Mouse (Mus musculus) forebrain, embryonic 15.5 days (tissue): ENCODE measurements at regions not wholly inside any gene's neighbourhood (a gene's known extent, or its start where the extent isn't known, plus 50 kb on each side); places are given as distances from the start of the nearest gene placed in this dataset.

Experiments
- ATAC-seq: fragments of 200-750 bp; cut with Nextera tagmentation; replicated peaks from 2 replicates; pipeline ENCODE4 v1.8.0; 2017; ENCODE audit warnings: mild to moderate bottlenecking, moderate TSS enrichment, moderate library complexity
- H3K27ac ChIP-seq: fragments of 300-500 bp; sonication (generic); replicated peaks from 2 replicates; pipeline ENCODE4 v1.5.1; 2015; ENCODE audit warnings: mild to moderate bottlenecking, inconsistent platforms
- H3K27me3 ChIP-seq: fragments of 300-500 bp; sonication (generic); 2 replicates; pipeline ENCODE4 v1.6.1; 2015; ENCODE audit warnings: inconsistent platforms
- H3K36me3 ChIP-seq: fragments of 300-500 bp; sonication (generic); 2 replicates; pipeline ENCODE4 v1.6.1; 2015; ENCODE audit warnings: mild to moderate bottlenecking, inconsistent platforms
- H3K4me1 ChIP-seq: fragments of 300-500 bp; sonication (generic); 2 replicates; pipeline ENCODE4 v1.6.1; 2015; ENCODE audit warnings: inconsistent platforms
- H3K4me2 ChIP-seq: fragments of 300-500 bp; sonication (generic); replicated peaks from 2 replicates; pipeline ENCODE4 v1.6.1; 2015; ENCODE audit warnings: mild to moderate bottlenecking, inconsistent platforms
- H3K4me3 ChIP-seq: fragments of 300-500 bp; sonication (generic); 2 replicates; pipeline ENCODE4 v1.5.1; 2015; ENCODE audit warnings: mild to moderate bottlenecking, inconsistent platforms
- H3K9ac ChIP-seq: fragments of 300-500 bp; sonication (generic); replicated peaks from 2 replicates; pipeline ENCODE4 v1.6.1; 2015; ENCODE audit warnings: mild to moderate bottlenecking, inconsistent platforms
- H3K9me3 ChIP-seq: fragments of 300-500 bp; sonication (generic); 2 replicates; pipeline ENCODE4 v1.6.1; 2016; ENCODE audit warnings: inconsistent platforms
- WGBS: fragments of 180-500 bp; shearing (Covaris S2); methylation state at CpG from one replicate; pipeline ENCODE4 v1.1.7; 2015; ENCODE audit warnings: mixed read lengths; 5-methylcytosine and 5-hydroxymethylcytosine counted together

DNA sequence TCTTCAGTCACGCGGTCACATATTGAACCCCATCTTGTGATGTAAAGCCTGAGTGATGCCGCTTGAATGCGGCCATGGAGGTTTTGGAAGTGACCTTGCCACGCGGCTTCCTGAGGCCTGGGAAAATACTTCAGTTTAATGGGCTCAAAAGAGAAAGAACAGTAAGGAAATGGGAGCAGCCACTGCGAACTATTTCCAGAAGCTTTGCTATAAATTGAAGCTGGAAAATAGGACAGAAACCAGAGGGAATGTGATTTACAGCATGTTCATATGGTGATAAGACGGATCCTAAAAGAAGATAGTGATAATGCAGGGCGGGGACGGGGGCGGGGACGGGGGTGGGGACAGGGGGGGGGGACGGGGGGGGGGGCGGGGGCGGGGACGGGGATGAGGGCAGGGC lies 52.7 kb upstream of the Trpc4 start:
- ATAC-seq = no peak
- 84% methylated on average over 10 of the region's 16 CpGs for WGBS
- Histone ChIP-seq H3K4me3 (no peak overlapping the region), H3K9ac (no peak overlapping the region), H3K4me1 (no peaks in the 10 kb centered on the region), H3K36me3 (no peaks in the 10 kb centered on the region), H3K4me2 (no peak overlapping the region), H3K9me3 (no peaks in the 10 kb centered on the region), H3K27ac (no peak overlapping the region), H3K27me3 (no peaks in the 10 kb centered on the region)

DNA sequence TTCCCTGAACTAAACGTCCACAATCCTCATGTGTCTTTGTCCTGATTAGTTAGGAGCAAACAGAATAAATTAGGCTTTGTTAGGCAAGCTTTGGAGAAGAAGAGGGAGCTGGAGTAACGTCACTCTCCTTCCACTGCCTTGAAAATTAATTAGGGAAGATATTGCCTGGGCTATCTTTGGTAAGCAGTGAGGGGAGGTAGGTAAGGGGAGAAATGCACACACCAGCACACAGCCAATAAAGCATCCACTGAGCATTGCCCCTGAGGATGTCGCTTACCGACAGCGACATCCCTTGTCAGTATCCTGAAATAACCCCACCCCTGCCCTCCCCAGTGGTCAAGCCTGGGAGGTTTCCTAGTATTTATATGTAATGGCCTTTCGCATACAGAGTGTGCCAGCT lies 72.2 kb upstream of the Trpc4 start:
- no peak overlapping the region for H3K4me2 ChIP-seq
- no peak for ATAC-seq
- H3K4me1 ChIP-seq = peaks cover 8% of the 10 kb centered on the region
- no peak overlapping the region for H3K9ac ChIP-seq
- no peak overlapping the region for H3K4me3 ChIP-seq
- no peaks in the 10 kb centered on the region for H3K36me3 ChIP-seq
- no peaks in the 10 kb centered on the region for H3K27me3 ChIP-seq
- H3K27ac ChIP-seq = no peak overlapping the region
- H3K9me3 ChIP-seq = no peaks in the 10 kb centered on the region
- 41% methylated on average over 6 of the region's 6 CpGs for WGBS

DNA sequence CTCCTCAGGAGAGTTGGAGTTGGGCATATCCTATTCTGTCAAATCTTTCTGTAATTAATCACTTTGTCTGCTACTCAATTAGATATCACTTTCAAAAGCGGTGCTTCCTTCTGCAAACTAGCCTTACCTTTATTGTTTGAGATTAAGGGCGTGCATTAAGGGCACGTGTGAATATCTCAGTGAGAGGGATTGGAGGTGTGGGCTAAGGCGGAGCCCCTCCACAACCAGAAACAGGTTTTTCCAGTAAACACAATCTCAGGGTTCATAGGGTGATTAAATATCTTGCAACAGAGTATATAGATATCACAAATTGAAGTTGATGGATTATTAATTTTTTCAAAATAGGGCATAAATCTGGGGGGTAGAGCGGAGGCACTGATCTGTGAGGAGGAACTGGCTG lies 79.4 kb upstream of the Trpc4 start:
- Histone ChIP-seq H3K36me3 (no peaks in the 10 kb centered on the region), H3K27ac (no peak overlapping the region), H3K27me3 (no peaks in the 10 kb centered on the region), H3K4me1 (no peaks in the 10 kb centered on the region), H3K9ac (no peak overlapping the region), H3K4me2 (no peak overlapping the region), H3K4me3 (no peak overlapping the region), H3K9me3 (no peaks in the 10 kb centered on the region)
- ATAC-seq = no peak
- 78% methylated on average over 5 of the region's 5 CpGs for WGBS

DNA sequence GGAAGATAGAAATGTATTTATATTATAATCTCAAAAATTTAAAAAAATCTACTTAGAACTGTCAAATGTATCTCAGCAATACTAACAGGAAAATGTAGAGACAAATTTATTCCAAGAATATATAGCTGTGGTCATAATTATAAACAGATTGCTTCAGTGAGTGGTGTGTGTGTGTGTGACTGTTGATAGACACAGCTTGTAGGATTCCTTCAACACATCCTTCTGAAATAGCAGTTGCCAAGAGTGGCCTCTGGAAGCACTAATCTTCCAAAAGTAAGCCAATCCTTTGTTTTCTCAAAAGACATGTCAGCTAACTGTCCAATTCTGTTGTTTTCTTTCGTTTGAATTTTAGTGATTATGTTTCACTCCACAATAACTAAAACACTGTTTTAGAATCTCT lies 95.2 kb upstream of the Trpc4 start:
- Histone ChIP-seq H3K9me3 (no peaks in the 10 kb centered on the region), H3K36me3 (no peaks in the 10 kb centered on the region), H3K9ac (no peak overlapping the region), H3K27ac (no peak overlapping the region), H3K27me3 (no peaks in the 10 kb centered on the region), H3K4me1 (no peaks in the 10 kb centered on the region), H3K4me3 (no peak overlapping the region), H3K4me2 (no peak overlapping the region)
- no peak for ATAC-seq
- WGBS = 67% methylated on average over 1 of the region's 1 CpGs

DNA sequence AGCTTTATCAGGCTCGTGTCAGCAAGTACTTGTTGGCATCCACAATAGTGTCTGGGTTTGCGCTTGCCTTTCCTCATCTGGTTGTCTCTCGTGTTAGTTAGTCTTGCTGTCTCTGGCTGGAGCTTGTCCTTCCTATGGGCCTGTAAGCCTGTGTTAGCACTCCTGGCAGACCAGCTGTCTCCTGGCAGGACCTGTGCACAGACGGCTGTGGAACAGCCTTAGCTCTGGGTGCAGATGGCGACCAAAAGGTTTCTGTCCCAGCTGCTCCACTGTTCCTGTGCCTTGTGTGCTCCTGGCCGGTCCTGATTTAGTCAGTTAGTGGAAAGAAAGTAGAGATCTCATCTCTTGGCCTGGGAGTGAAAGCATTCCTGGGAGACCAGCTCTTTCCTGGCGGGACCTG lies 101.5 kb upstream of the Trpc4 start:
- no peak overlapping the region for H3K4me3 ChIP-seq
- no peak overlapping the region for H3K9ac ChIP-seq
- WGBS = 85% methylated on average over 7 of the region's 7 CpGs
- H3K9me3 ChIP-seq = no peaks in the 10 kb centered on the region
- no peak overlapping the region for H3K4me2 ChIP-seq
- ATAC-seq = no peak
- no peaks in the 10 kb centered on the region for H3K36me3 ChIP-seq
- no peak overlapping the region for H3K27ac ChIP-seq
- no peaks in the 10 kb centered on the region for H3K27me3 ChIP-seq
- peaks cover 7% of the 10 kb centered on the region for H3K4me1 ChIP-seq

DNA sequence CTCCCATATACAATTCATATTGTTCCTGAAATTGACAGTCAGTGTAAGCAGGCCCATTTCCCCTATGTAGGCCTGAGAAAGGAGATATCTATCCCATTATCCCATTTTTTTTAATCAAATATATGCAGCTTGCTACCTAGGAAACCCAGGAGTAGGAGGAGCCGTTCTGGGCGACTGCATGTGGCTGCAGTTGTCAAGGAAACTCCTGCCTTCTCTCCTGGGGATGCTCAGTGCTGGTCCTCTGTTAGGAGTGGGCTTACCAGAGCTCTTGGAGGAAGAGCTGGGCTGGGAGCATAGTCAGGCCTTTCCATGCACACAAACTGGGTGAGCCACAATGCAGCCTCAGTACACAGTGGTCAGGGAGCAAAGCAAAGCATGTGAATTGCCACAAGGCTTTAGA lies 106.5 kb upstream of the Trpc4 start:
- Histone ChIP-seq H3K4me1 (peaks cover 14% of the 10 kb centered on the region), H3K9ac (no peak overlapping the region), H3K4me3 (no peak overlapping the region), H3K36me3 (no peaks in the 10 kb centered on the region), H3K4me2 (no peak overlapping the region), H3K9me3 (no peaks in the 10 kb centered on the region), H3K27me3 (no peaks in the 10 kb centered on the region), H3K27ac (0 out of 2 replicates have a peak overlapping the region, but pooled peaks have one; percentile 23)
- 17% methylated on average over 2 of the region's 2 CpGs for WGBS
- ATAC-seq = peak; percentile 72

DNA sequence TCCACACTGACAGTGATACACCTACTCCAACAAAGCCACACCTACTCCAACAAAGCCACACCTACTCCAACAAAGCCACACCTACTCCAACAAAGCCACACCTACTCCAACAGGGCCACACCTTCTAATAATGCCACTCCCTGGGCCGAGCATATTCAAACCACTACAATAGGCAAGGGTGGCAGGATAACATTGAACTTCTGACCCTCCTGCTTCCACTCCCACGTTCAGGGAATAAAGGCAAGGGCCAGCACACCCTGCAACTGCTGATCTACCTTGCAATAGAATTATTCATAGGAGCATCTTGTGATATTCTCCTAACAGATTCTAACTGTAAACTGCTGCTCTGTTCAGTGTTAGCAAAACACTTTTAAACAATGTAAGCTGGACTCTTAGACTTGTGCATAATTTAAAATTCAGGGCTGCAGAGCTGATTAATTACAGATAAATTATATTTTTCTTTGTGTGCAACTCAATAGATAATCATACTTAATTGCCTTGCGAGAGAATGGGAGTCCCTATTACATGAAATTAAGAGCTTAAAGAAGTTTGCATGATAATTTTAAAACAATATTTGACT lies 107.7 kb upstream of the Trpc4 start:
- Histone ChIP-seq H3K27ac (0 out of 2 replicates have a peak overlapping the region, but pooled peaks have one; percentile 29), H3K27me3 (no peaks in the 10 kb centered on the region), H3K36me3 (no peaks in the 10 kb centered on the region), H3K9me3 (no peaks in the 10 kb centered on the region), H3K9ac (no peak overlapping the region), H3K4me3 (no peak overlapping the region), H3K4me2 (no peak overlapping the region), H3K4me1 (peaks cover 14% of the 10 kb centered on the region)
- ATAC-seq = no peak; the same call in 1 of the 2 replicates
- WGBS = 56% methylated on average over 3 of the region's 3 CpGs

DNA sequence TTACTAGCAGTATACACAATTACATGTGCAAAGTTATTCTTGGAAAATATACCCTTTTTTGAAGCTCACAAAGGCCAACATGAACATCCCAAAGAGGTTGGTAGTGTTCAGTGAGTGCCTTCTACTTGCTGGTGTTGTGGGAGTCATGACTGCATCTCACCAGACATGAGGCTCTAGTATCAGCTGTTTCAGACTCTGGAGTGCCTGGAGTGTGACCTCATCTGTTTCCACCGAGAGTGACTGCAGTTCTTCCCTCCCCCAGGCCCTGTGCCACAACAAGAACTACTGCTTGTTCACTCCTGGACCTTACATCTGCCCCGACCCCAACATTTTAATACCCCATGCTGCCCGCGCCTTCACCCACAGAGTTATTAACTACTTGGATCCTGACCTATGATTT lies 128.5 kb upstream of the Trpc4 start:
- 79% methylated on average over 4 of the region's 4 CpGs for WGBS
- Histone ChIP-seq H3K27me3 (no peaks in the 10 kb centered on the region), H3K4me1 (no peaks in the 10 kb centered on the region), H3K9me3 (no peaks in the 10 kb centered on the region), H3K4me3 (no peak overlapping the region), H3K27ac (no peak overlapping the region), H3K36me3 (no peaks in the 10 kb centered on the region), H3K4me2 (no peak overlapping the region), H3K9ac (no peak overlapping the region)
- ATAC-seq = no peak

DNA sequence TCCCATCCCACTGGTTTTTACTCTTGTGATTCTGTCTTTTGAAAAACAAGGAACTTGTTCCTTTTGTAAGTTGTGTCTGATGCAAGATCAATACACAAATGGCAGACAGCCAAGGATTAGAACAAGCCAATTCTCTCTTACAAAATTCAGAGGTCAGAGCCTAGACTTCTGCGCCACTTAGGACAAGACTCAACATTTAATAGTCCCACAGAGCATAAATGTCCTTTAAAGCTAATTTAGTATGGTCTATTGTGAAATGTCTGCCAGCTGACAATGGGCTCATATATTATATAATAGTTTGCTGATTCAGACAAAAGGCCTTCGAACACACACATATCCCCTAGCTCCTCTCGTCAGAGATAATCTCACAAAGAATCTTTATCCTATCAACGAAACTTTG lies 135.6 kb upstream of the Trpc4 start:
- Histone ChIP-seq H3K36me3 (no peaks in the 10 kb centered on the region), H3K9me3 (no peaks in the 10 kb centered on the region), H3K4me1 (peaks cover 17% of the 10 kb centered on the region), H3K4me3 (no peak overlapping the region), H3K27ac (no peak overlapping the region), H3K9ac (no peak overlapping the region), H3K27me3 (no peaks in the 10 kb centered on the region), H3K4me2 (no peak overlapping the region)
- WGBS = 24% methylated on average over 4 of the region's 4 CpGs
- ATAC-seq = no peak

DNA sequence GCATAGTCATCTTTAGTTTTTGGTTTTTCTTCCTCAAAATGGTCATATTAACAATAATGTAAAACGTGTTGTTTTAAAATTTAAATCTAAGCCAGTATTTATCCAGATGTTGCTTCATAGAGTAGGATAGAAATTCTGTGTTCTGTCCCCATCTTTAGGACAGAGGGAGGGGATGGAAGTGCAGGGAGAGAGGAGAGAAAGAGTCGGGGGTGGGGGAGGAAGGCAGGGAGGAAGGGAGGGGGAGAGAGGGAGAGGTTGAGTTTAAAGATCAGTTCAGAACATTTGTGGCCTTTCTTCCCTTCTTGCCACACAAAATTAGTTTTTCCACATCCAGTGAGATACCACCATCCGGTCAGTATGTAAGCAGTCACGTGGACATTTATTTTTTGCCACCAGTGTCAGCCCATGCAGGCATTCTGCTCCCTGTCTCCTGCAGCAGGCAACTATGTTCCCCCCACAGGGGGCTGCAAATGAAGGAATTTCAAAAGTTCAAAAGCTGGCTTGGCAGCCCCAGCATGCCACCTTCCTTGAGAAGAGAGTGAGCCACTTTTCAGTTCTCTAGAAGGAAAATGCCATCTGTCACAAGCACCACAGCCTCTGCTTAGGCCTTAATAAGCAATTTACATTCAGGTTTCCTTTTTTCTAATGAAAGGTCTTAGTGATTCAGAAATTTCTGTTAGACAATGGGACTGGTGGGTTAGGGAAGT lies 137.7 kb upstream of the Trpc4 start:
- peak; percentile 94 for ATAC-seq
- peak overlapping the region; percentile 46; the same call in 1 of the 2 replicates for H3K27ac ChIP-seq
- no peaks in the 10 kb centered on the region for H3K36me3 ChIP-seq
- no peaks in the 10 kb centered on the region for H3K9me3 ChIP-seq
- H3K4me3 ChIP-seq = no peak overlapping the region
- H3K4me2 ChIP-seq = no peak overlapping the region
- H3K27me3 ChIP-seq = no peaks in the 10 kb centered on the region
- peaks cover 17% of the 10 kb centered on the region for H3K4me1 ChIP-seq
- H3K9ac ChIP-seq = no peak overlapping the region
- WGBS = 7% methylated on average over 4 of the region's 4 CpGs

DNA sequence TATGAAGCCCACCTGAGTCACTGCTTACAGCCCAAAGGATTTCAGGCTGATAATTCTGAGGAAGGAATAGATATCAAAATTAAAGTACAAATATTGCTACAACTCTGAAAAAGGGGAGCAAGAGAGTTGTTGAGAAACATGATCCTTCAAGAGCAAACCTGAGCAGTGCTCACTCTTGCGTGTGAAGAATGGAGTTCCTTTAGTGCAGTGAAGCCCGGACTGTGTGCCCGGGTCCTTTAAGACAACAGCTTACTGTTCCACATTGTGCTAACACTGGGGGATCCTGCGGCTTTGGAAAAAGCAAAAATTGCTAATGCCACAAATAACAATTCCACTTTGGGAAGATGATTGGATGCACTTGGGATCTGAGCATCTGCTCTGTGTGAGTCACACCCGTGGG lies 139.0 kb upstream of the Trpc4 start:
- H3K4me2 ChIP-seq = no peak overlapping the region
- ATAC-seq = no peak
- no peaks in the 10 kb centered on the region for H3K27me3 ChIP-seq
- WGBS = 32% methylated on average over 5 of the region's 5 CpGs
- peaks cover 17% of the 10 kb centered on the region for H3K4me1 ChIP-seq
- no peaks in the 10 kb centered on the region for H3K36me3 ChIP-seq
- H3K9me3 ChIP-seq = no peaks in the 10 kb centered on the region
- no peak overlapping the region for H3K4me3 ChIP-seq
- H3K9ac ChIP-seq = no peak overlapping the region
- no peak overlapping the region for H3K27ac ChIP-seq

DNA sequence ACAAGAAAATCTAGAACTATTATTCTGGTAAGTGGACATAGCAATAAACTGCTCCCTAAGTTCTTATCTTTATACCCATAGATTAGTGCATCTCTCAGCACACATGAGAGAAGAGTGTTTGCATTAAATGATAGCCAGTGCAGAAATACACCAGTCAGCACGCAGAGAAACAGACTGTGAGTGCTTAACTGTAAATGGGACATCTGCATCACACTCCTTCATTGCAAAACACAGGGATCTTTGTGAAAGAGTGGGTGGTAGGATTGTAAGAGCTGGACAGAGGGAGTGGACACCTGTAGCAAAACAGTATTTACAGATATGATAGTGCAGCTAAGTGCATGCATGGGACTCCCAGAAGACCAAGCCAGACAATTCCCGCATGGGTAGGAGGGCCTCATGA lies 144.8 kb upstream of the Trpc4 start:
- ATAC-seq = no peak
- H3K27me3 ChIP-seq = no peaks in the 10 kb centered on the region
- no peak overlapping the region for H3K4me2 ChIP-seq
- no peaks in the 10 kb centered on the region for H3K9me3 ChIP-seq
- no peak overlapping the region for H3K4me3 ChIP-seq
- no peak overlapping the region for H3K27ac ChIP-seq
- no peak overlapping the region for H3K9ac ChIP-seq
- H3K4me1 ChIP-seq = no peaks in the 10 kb centered on the region
- no peaks in the 10 kb centered on the region for H3K36me3 ChIP-seq
- WGBS = 88% methylated on average over 2 of the region's 2 CpGs

DNA sequence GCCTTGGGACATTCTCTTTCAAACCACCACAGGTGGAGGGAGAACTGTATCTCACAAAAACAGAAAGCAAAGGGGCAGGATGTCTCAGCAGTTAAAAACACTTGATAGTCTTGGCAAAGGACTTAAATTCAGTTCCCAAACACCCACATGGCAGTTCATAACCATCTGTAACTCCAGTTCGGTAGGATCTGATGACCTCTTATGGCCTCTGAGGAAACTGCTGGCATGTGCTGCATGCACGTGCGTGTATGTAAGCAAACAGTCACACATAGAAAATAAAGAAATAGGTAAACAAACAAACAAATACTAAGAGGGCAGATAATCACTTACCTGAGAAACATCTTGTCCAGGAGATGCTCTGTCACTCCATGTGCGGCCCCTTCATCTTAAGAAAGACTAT lies 129.4 kb upstream of the Ufm1 start:
- ATAC-seq = no peak
- H3K9ac ChIP-seq = no peak overlapping the region
- no peak overlapping the region for H3K27ac ChIP-seq
- H3K27me3 ChIP-seq = no peaks in the 10 kb centered on the region
- no peak overlapping the region for H3K4me3 ChIP-seq
- H3K36me3 ChIP-seq = no peaks in the 10 kb centered on the region
- no peak overlapping the region for H3K4me2 ChIP-seq
- no peaks in the 10 kb centered on the region for H3K9me3 ChIP-seq
- 90% methylated on average over 4 of the region's 4 CpGs for WGBS
- 0 out of 2 replicates have a peak, but pooled peaks cover 4% of the 10 kb centered on the region for H3K4me1 ChIP-seq
